Mouse (Mus musculus) neural tube, embryonic 15.5 days (tissue): ENCODE data around the gene Nphp4. TPM values are rescaled to one million over a fixed set of nuclear protein-coding genes. Genes with fewer than 3 reads are reported as not detected.
A peak's percentile ranks its signal among the peaks of the same experiment; 100 is the strongest.

Source experiments
- ATAC-seq: fragments of 200-750 bp; cut with Nextera tagmentation; 2 replicates; pipeline ENCODE4 v1.8.0; 2017; ENCODE audit warnings: mild to moderate bottlenecking, moderate TSS enrichment, moderate library complexity; ENCODE audit not compliant: low FRiP score
- H3K27ac ChIP-seq: fragments of 300-500 bp; sonication (generic); replicated peaks from 2 replicates; pipeline ENCODE4 v1.5.1; 2015; ENCODE audit warnings: mild to moderate bottlenecking, inconsistent platforms
- H3K27me3 ChIP-seq: fragments of 300-500 bp; sonication (generic); replicated peaks from 2 replicates; pipeline ENCODE4 v1.6.1; 2015; ENCODE audit warnings: inconsistent platforms
- H3K36me3 ChIP-seq: fragments of 300-500 bp; sonication (generic); 2 replicates; pipeline ENCODE4 v1.6.1; 2015; ENCODE audit warnings: inconsistent platforms
- H3K4me1 ChIP-seq: fragments of 300-500 bp; sonication (generic); 2 replicates; pipeline ENCODE4 v1.6.1; 2015; ENCODE audit warnings: inconsistent platforms
- H3K4me2 ChIP-seq: fragments of 300-500 bp; sonication (generic); 2 replicates; pipeline ENCODE4 v1.6.1; 2015; ENCODE audit warnings: inconsistent platforms, mild to moderate bottlenecking, moderate library complexity
- H3K4me3 ChIP-seq: fragments of 300-500 bp; sonication (generic); replicated peaks from 2 replicates; pipeline ENCODE4 v1.5.1; 2015; ENCODE audit warnings: mild to moderate bottlenecking, inconsistent platforms
- H3K9ac ChIP-seq: fragments of 300-500 bp; sonication (generic); replicated peaks from 2 replicates; pipeline ENCODE4 v1.6.1; 2015; ENCODE audit warnings: mild to moderate bottlenecking, inconsistent platforms
- H3K9me3 ChIP-seq: fragments of 300-500 bp; sonication (generic); replicated peaks from 2 replicates; pipeline ENCODE4 v1.6.1; 2016; ENCODE audit warnings: inconsistent platforms
- WGBS: fragments of 180-500 bp; shearing (Covaris S2); methylation state at CpG from one replicate; pipeline ENCODE4 v1.1.7; 2015; ENCODE audit warnings: mixed read lengths; 5-methylcytosine and 5-hydroxymethylcytosine counted together
- polyA plus RNA-seq: library from polyadenylated mRNA; unstranded; fragments of >200 nt; fragmentation: Nextera tagmentation; extraction: Ambion mirVana; gene quantifications from 2 replicates; pipeline ENCODE4 v1.2.1, GENCODE M21; 2015

Gene Nphp4
- polyA plus RNA-seq, 1 experiment from 2014 or later = 5.4 TPM

- Histone ChIP-seq H3K9me3 (no peaks in the 10 kb centered on the region), H3K27me3 (no peaks in the 10 kb centered on the region), H3K9ac (no peak overlapping the region), H3K4me2 (no peak overlapping the region), H3K4me3 (no peak overlapping the region), H3K4me1 (peaks cover 23% of the 10 kb centered on the region), H3K36me3 (no peaks in the 10 kb centered on the region), H3K27ac (peak overlapping the region; percentile 73)
- no peak for ATAC-seq
- WGBS = 55% methylated on average over 4 of the region's 4 CpGs
These were observed 91.5 kb downstream of the Nphp4 start for GRCm38 (mm10) chr4:152568006-152568405.

GRCm38 (mm10) chr4:152568662-152569395, 92.3 kb downstream of the Nphp4 start:
- Histone ChIP-seq H3K36me3 (no peaks in the 10 kb centered on the region), H3K27me3 (no peaks in the 10 kb centered on the region), H3K27ac (peak overlapping the region; percentile 73), H3K9ac (0 out of 2 replicates have a peak overlapping the region, but pooled peaks have one; percentile 4), H3K9me3 (no peaks in the 10 kb centered on the region), H3K4me1 (peaks cover 23% of the 10 kb centered on the region), H3K4me3 (no peak overlapping the region), H3K4me2 (peak overlapping the region; percentile 29)
- 26% methylated on average over 23 of the region's 23 CpGs for WGBS
- ATAC-seq = peak; percentile 72

- no peak overlapping the region for H3K9ac ChIP-seq
- no peak for ATAC-seq
- 47% methylated on average over 12 of the region's 12 CpGs for WGBS
These were observed 97.8 kb downstream of the Nphp4 start for GRCm38 (mm10) chr4:152574266-152574665.

GRCm38 (mm10) chr4:152576826-152577225, 100.3 kb downstream of the Nphp4 start:
- Histone ChIP-seq H3K27me3 (no peaks in the 10 kb centered on the region), H3K9ac (no peak overlapping the region), H3K4me1 (no peaks in the 10 kb centered on the region), H3K9me3 (no peaks in the 10 kb centered on the region), H3K36me3 (no peaks in the 10 kb centered on the region), H3K27ac (no peak overlapping the region), H3K4me2 (no peak overlapping the region), H3K4me3 (no peak overlapping the region)
- ATAC-seq = no peak
- WGBS = 66% methylated on average over 4 of the region's 4 CpGs

More at GRCm38 (mm10) chr4:152574266-152574665, 97.8 kb downstream of the Nphp4 start:
- Histone ChIP-seq H3K4me3 (no peak overlapping the region), H3K4me2 (no peak overlapping the region), H3K27me3 (no peaks in the 10 kb centered on the region), H3K36me3 (no peaks in the 10 kb centered on the region), H3K9me3 (no peaks in the 10 kb centered on the region), H3K27ac (no peak overlapping the region), H3K4me1 (peaks cover 7% of the 10 kb centered on the region)

GRCm38 (mm10) chr4:152579956-152580355, 103.5 kb downstream of the Nphp4 start:
- H3K4me3 ChIP-seq = no peak overlapping the region
- H3K27ac ChIP-seq = no peak overlapping the region
- no peaks in the 10 kb centered on the region for H3K27me3 ChIP-seq
- no peaks in the 10 kb centered on the region for H3K9me3 ChIP-seq
- ATAC-seq = no peak
- no peak overlapping the region for H3K9ac ChIP-seq
- H3K4me2 ChIP-seq = no peak overlapping the region
- no peaks in the 10 kb centered on the region for H3K36me3 ChIP-seq
- H3K4me1 ChIP-seq = no peaks in the 10 kb centered on the region
- 82% methylated on average over 4 of the region's 4 CpGs for WGBS

- H3K36me3 ChIP-seq = no peaks in the 10 kb centered on the region
- no peak overlapping the region for H3K4me2 ChIP-seq
- H3K4me1 ChIP-seq = peaks cover 7% of the 10 kb centered on the region; the same call in 1 of the 2 replicates
- WGBS = 43% methylated on average over 6 of the region's 6 CpGs
- no peak for ATAC-seq
- no peak overlapping the region for H3K27ac ChIP-seq
- H3K27me3 ChIP-seq = no peaks in the 10 kb centered on the region
- no peak overlapping the region for H3K4me3 ChIP-seq
- H3K9ac ChIP-seq = no peak overlapping the region
- H3K9me3 ChIP-seq = no peaks in the 10 kb centered on the region
These were observed 105.7 kb downstream of the Nphp4 start for GRCm38 (mm10) chr4:152582206-152582605.

- no peaks in the 10 kb centered on the region for H3K36me3 ChIP-seq
- no peak overlapping the region for H3K4me3 ChIP-seq
- peaks cover 10% of the 10 kb centered on the region; the same call in 1 of the 2 replicates for H3K4me1 ChIP-seq
- no peak overlapping the region for H3K4me2 ChIP-seq
- H3K9ac ChIP-seq = no peak overlapping the region
- no peak for ATAC-seq
- H3K27me3 ChIP-seq = no peaks in the 10 kb centered on the region
- H3K27ac ChIP-seq = no peak overlapping the region
- no peaks in the 10 kb centered on the region for H3K9me3 ChIP-seq
- WGBS = 74% methylated on average over 6 of the region's 6 CpGs
These were observed 107.1 kb downstream of the Nphp4 start for GRCm38 (mm10) chr4:152583616-152584015.

GRCm38 (mm10) chr4:152585526-152585925, 109.0 kb downstream of the Nphp4 start:
- H3K27me3 ChIP-seq = no peaks in the 10 kb centered on the region
- ATAC-seq = no peak
- no peaks in the 10 kb centered on the region for H3K9me3 ChIP-seq
- no peak overlapping the region for H3K4me2 ChIP-seq
- no peaks in the 10 kb centered on the region for H3K36me3 ChIP-seq
- peaks cover 10% of the 10 kb centered on the region; the same call in 1 of the 2 replicates for H3K4me1 ChIP-seq
- no peak overlapping the region for H3K9ac ChIP-seq
- WGBS = 58% methylated on average over 15 of the region's 15 CpGs
- peak overlapping the region; percentile 60; the same call in 1 of the 2 replicates for H3K27ac ChIP-seq
- no peak overlapping the region for H3K4me3 ChIP-seq

GRCm38 (mm10) chr4:152586175-152586574, 109.7 kb downstream of the Nphp4 start:
- no peak overlapping the region for H3K9ac ChIP-seq
- H3K27me3 ChIP-seq = no peaks in the 10 kb centered on the region
- no peaks in the 10 kb centered on the region for H3K9me3 ChIP-seq
- H3K36me3 ChIP-seq = no peaks in the 10 kb centered on the region
- H3K27ac ChIP-seq = peak overlapping the region; percentile 60
- 44% methylated on average over 4 of the region's 4 CpGs for whole genome bisulfite sequencing
- ATAC-seq = no peak
- H3K4me3 ChIP-seq = no peak overlapping the region
- H3K4me1 ChIP-seq = peaks cover 10% of the 10 kb centered on the region; the same call in 1 of the 2 replicates
- H3K4me2 ChIP-seq = no peak overlapping the region

GRCm38 (mm10) chr4:152604285-152604684, 127.8 kb downstream of the Nphp4 start:
- ATAC-seq = no peak
- Histone ChIP-seq H3K4me3 (no peak overlapping the region), H3K9me3 (no peaks in the 10 kb centered on the region), H3K27me3 (no peaks in the 10 kb centered on the region), H3K27ac (no peak overlapping the region), H3K4me1 (no peaks in the 10 kb centered on the region), H3K36me3 (no peaks in the 10 kb centered on the region), H3K9ac (no peak overlapping the region), H3K4me2 (no peak overlapping the region)
- WGBS = 81% methylated on average over 5 of the region's 5 CpGs

GRCm38 (mm10) chr4:152609196-152609595, 132.7 kb downstream of the Nphp4 start:
- 96% methylated on average over 2 of the region's 2 CpGs for WGBS

GRCm38 (mm10) chr4:152610026-152610425, 133.5 kb downstream of the Nphp4 start:
- Histone ChIP-seq H3K27me3 (no peaks in the 10 kb centered on the region), H3K27ac (no peak overlapping the region), H3K9ac (no peak overlapping the region), H3K36me3 (no peaks in the 10 kb centered on the region), H3K9me3 (no peaks in the 10 kb centered on the region), H3K4me2 (no peak overlapping the region), H3K4me1 (no peaks in the 10 kb centered on the region), H3K4me3 (no peak overlapping the region)
- 81% methylated on average over 9 of the region's 9 CpGs for WGBS
- ATAC-seq = no peak

More at GRCm38 (mm10) chr4:152609196-152609595, 132.7 kb downstream of the Nphp4 start:
- Histone ChIP-seq H3K9me3 (no peaks in the 10 kb centered on the region), H3K4me3 (no peak overlapping the region), H3K36me3 (no peaks in the 10 kb centered on the region), H3K4me1 (no peaks in the 10 kb centered on the region), H3K27ac (no peak overlapping the region), H3K4me2 (no peak overlapping the region), H3K27me3 (no peaks in the 10 kb centered on the region), H3K9ac (no peak overlapping the region)
- no peak for ATAC-seq
